10 mouse cellular contexts compared by ENCODE assay signal in the genomic region with DNA sequence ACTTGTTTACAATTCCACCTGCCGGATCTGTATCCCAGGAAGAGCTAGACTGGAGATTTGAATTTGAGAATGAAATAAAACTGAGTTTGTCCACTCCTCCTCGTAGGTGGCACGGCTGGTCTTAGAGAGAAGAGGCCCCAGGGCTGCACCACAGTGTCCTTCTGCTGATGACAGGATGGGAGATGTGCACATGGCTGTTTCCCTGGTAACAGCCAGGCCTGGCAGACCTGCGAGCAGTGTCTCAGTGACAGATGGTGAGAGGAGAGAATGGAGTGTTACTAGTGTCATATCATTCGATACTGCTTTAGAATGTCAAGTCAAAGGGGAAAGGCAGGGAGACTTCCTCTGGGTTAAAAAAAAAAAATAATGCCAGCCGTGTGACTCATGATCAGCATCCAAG. TPM values are rescaled to one million over a fixed set of nuclear protein-coding genes. Genes with fewer than 3 reads are reported as not detected.
DNase-seq lines count a peak whose midpoint lies in the region; ATAC-seq and TF ChIP-seq lines count a peak whose summit lies in the region.
"Had no signal": no experiment of that assay in that cellular context is flagged by ENCODE, and none has a peak within 500 bp of the region (broad histone marks: within the 10 kb centered on the region; RNA-seq: fewer than 3 reads in every experiment).

No protein-coding gene starts in this region.

- H3K27ac ChIP-seq in neural tube, embryonic 12.5 days = no peak overlapping the region
- peak overlapping the region; percentile 65 for H3K27ac ChIP-seq in hindbrain, embryonic 13.5 days
- H3K27ac ChIP-seq in neural tube, embryonic 13.5 days (replicated peaks) = peak overlapping the region; percentile 64
- H3K27ac ChIP-seq in liver, postnatal 0 days (ENCODE audit: low read depth) = no peak overlapping the region

- no peak for TF ChIP-seq CTCF in liver, postnatal 0 days (IDR thresholded peaks at IDR 0.05; ENCODE audit: low read depth)

- 0 out of 2 replicates have a peak, but pooled peaks have one; percentile 21 for ATAC-seq in neural tube, embryonic 12.5 days (ENCODE audit: low FRiP score, low read depth)
- ATAC-seq in hindbrain, embryonic 13.5 days (ENCODE audit: low FRiP score) = peak; percentile 88
- ATAC-seq in neural tube, embryonic 13.5 days (ENCODE audit: low read depth) = peak; percentile 87
- no peak for ATAC-seq in liver, postnatal 0 days

- peaks cover 8% of the 10 kb centered on the region; the same call in 1 of the 2 replicates for H3K4me1 ChIP-seq in neural tube, embryonic 12.5 days
- peaks cover 19% of the 10 kb centered on the region for H3K4me1 ChIP-seq in hindbrain, embryonic 13.5 days (replicated peaks)
- H3K4me1 ChIP-seq in neural tube, embryonic 13.5 days (replicated peaks) = peaks cover 12% of the 10 kb centered on the region
- H3K4me1 ChIP-seq in liver, postnatal 0 days (ENCODE audit: insufficient read depth) = no peaks in the 10 kb centered on the region

- H3K9me3 ChIP-seq in neural tube, embryonic 12.5 days = no peaks in the 10 kb centered on the region
- no peaks in the 10 kb centered on the region for H3K9me3 ChIP-seq in hindbrain, embryonic 13.5 days
- H3K9me3 ChIP-seq in neural tube, embryonic 13.5 days = no peaks in the 10 kb centered on the region
- H3K9me3 ChIP-seq in liver, postnatal 0 days (ENCODE audit: low read length) = no peaks in the 10 kb centered on the region

- WGBS in neural tube, embryonic 12.5 days = 60% methylated on average over 6 of the region's 6 CpGs
- 33% methylated on average over 6 of the region's 6 CpGs for WGBS in hindbrain, embryonic 13.5 days
- 49% methylated on average over 6 of the region's 6 CpGs for WGBS in neural tube, embryonic 13.5 days
- WGBS in liver, postnatal 0 days (ENCODE audit: insufficient replicate concordance) = 66% methylated on average over 6 of the region's 6 CpGs

- no peak overlapping the region for H3K9ac ChIP-seq in neural tube, embryonic 12.5 days
- H3K9ac ChIP-seq in hindbrain, embryonic 13.5 days = no peak overlapping the region
- no peak overlapping the region for H3K9ac ChIP-seq in neural tube, embryonic 13.5 days
- no peak overlapping the region for H3K9ac ChIP-seq in liver, postnatal 0 days (replicated peaks)

- no peak overlapping the region for H3K4me2 ChIP-seq in neural tube, embryonic 12.5 days (replicated peaks)
- H3K4me2 ChIP-seq in hindbrain, embryonic 13.5 days = no peak overlapping the region
- no peak overlapping the region for H3K4me2 ChIP-seq in neural tube, embryonic 13.5 days
- H3K4me2 ChIP-seq in liver, postnatal 0 days (ENCODE audit: low read depth, low read length) = no peak overlapping the region
- H3K4me2 ChIP-seq: heart, embryonic 11.5 days had no signal

- no peaks in the 10 kb centered on the region for H3K27me3 ChIP-seq in neural tube, embryonic 12.5 days (replicated peaks)
- H3K27me3 ChIP-seq in hindbrain, embryonic 13.5 days = no peaks in the 10 kb centered on the region
- no peaks in the 10 kb centered on the region for H3K27me3 ChIP-seq in neural tube, embryonic 13.5 days
- H3K27me3 ChIP-seq in liver, postnatal 0 days (ENCODE audit: insufficient read depth, low read length) = no peaks in the 10 kb centered on the region

- no peak overlapping the region for H3K4me3 ChIP-seq in neural tube, embryonic 12.5 days
- H3K4me3 ChIP-seq in hindbrain, embryonic 13.5 days = no peak overlapping the region
- no peak overlapping the region for H3K4me3 ChIP-seq in neural tube, embryonic 13.5 days
- H3K4me3 ChIP-seq in liver, postnatal 0 days (ENCODE audit: low read depth, low read length) = no peak overlapping the region

- no peak for TF ChIP-seq EP300 in liver, postnatal 0 days (IDR thresholded peaks at IDR 0.05; ENCODE audit: low read depth)

- peak; percentile 16 for DNase-seq in adrenal gland, postnatal 14 days
- no peak for DNase-seq in adrenal gland, adult 18-20 months (ENCODE audit: low spot score in 2 of 2)
- no peak for DNase-seq in neural tube, embryonic 10.5 days (ENCODE audit: extremely low spot score, low spot score)
- no peak for DNase-seq in liver, postnatal 0 days
- no peak for DNase-seq in gastrocnemius, adult 18-20 months (ENCODE audit: low spot score)
- DNase-seq: kidney, adult 11 months had no signal

- no peaks in the 10 kb centered on the region for H3K36me3 ChIP-seq in neural tube, embryonic 12.5 days
- no peaks in the 10 kb centered on the region for H3K36me3 ChIP-seq in hindbrain, embryonic 13.5 days
- H3K36me3 ChIP-seq in neural tube, embryonic 13.5 days = no peaks in the 10 kb centered on the region
- H3K36me3 ChIP-seq in liver, postnatal 0 days (replicated peaks; ENCODE audit: insufficient read depth, low read length) = no peaks in the 10 kb centered on the region

RNA-seq across cellular contexts. Expression of a gene that starts 39.2 kb away (rescaled TPM):
- total RNA-seq in adrenal gland, postnatal 14 days (2021) = not detected in 2 replicates
- under 1 TPM in 1 of 2 experiments, not detected in 1; 0.10 TPM for total RNA-seq in adrenal gland, adult 18-20 months (2021)
- 0.10 and 0.11 TPM in 2 replicates for polyA plus RNA-seq in neural tube, embryonic 12.5 days (2016; fragmentation: Nextera tagmentation; extraction: Ambion mirVana)
- polyA plus RNA-seq in hindbrain, embryonic 13.5 days (2015; fragmentation: Nextera tagmentation; extraction: Ambion mirVana) = 0.17 TPM in 1 of 2 replicates, not detected in the other
- 0.12 and 0.20 TPM in 2 replicates for polyA plus RNA-seq in neural tube, embryonic 13.5 days (2015; fragmentation: Nextera tagmentation; extraction: Ambion mirVana)
- polyA plus RNA-seq in liver, postnatal 0 days (2015; fragmentation: Nextera tagmentation; extraction: Ambion mirVana) = 0.06 TPM in 1 of 2 replicates, not detected in the other
- not detected for total RNA-seq in gastrocnemius, adult 18-20 months (2021)

Comparison
In these comparisons a context has a peak if more than half of its experiments do, and no peak if none do; other contexts are left out.
1. H3K27ac ChIP-seq: peak in hindbrain, embryonic 13.5 days (single experiment) and neural tube, embryonic 13.5 days (single experiment); none in neural tube, embryonic 12.5 days (single experiment) and liver, postnatal 0 days (single experiment).